In genomic region chr1:159460876-159461275, GRCm38 (mm10) we compare ENCODE assay signal across 25 mouse cellular contexts.
DNase-seq lines count a peak whose midpoint lies in the region; ATAC-seq and TF ChIP-seq lines count a peak whose summit lies in the region.
"Had no signal": no experiment of that assay in that cellular context is flagged by ENCODE, and none has a peak within 500 bp of the region (broad histone marks: within the 10 kb centered on the region; RNA-seq: fewer than 3 reads in every experiment).

No protein-coding gene starts in this region.

- no peak overlapping the region for H3K9ac ChIP-seq in ES-Bruce4 (ENCODE audit: low read depth, poor library complexity, severe bottlenecking)
- no peak overlapping the region for H3K9ac ChIP-seq in hindbrain, embryonic 13.5 days
- H3K9ac ChIP-seq: embryonic facial prominence, embryonic 13.5 days; embryonic facial prominence, embryonic 15.5 days; forebrain, embryonic 12.5 days had no signal

- 83% methylated on average over 4 of the region's 4 CpGs for WGBS in hindbrain, embryonic 13.5 days

- H3K27me3 ChIP-seq in ES-Bruce4 (ENCODE audit: control insufficient read depth, insufficient read depth, low read length, poor library complexity, severe bottlenecking), result no peaks in the 10 kb centered on the region
- H3K27me3 ChIP-seq in hindbrain, embryonic 13.5 days, result no peaks in the 10 kb centered on the region
- H3K27me3 ChIP-seq: embryonic facial prominence, embryonic 13.5 days; embryonic facial prominence, embryonic 15.5 days; forebrain, embryonic 12.5 days had no signal

- DNase-seq in 3134 (ENCODE audit: extremely low read depth, insufficient read length, low spot score) (peak; percentile 60), R1 (ENCODE audit: low read depth, low spot score) (peak; percentile 65), ZHBTc4 (ENCODE audit: low read depth, low spot score) (peak; percentile 2)
- DNase-seq in layer of hippocampus, adult 2 months (ENCODE audit: low spot score in 2 of 2), result no peak
- DNase-seq: adrenal gland, adult 2 months; adrenal gland, postnatal 10 days; adrenal gland, postnatal 25 days; cerebellum, adult 11 months; cerebellum, adult 18-20 months; cerebellum, adult 8-10 months; cerebellum, adult 9-11 months; cerebellum, postnatal 14 days; cerebellum, postnatal 36 days; embryo, embryonic 11 days had no signal

- no peaks in the 10 kb centered on the region for H3K9me3 ChIP-seq in ES-Bruce4 (replicated peaks; ENCODE audit: control insufficient read depth, insufficient read depth, low read length, poor library complexity, severe bottlenecking)
- H3K9me3 ChIP-seq in hindbrain, embryonic 13.5 days, result no peaks in the 10 kb centered on the region
- H3K9me3 ChIP-seq: embryonic facial prominence, embryonic 13.5 days; embryonic facial prominence, embryonic 15.5 days; forebrain, embryonic 10.5 days; forebrain, embryonic 12.5 days had no signal

- no peak for TF ChIP-seq POLR2A in ES-Bruce4 (IDR thresholded peaks at IDR 0.05; ENCODE audit: insufficient read depth, low read length)

- no peak for ATAC-seq in hindbrain, embryonic 13.5 days (ENCODE audit: low FRiP score)
- no peak for ATAC-seq in granulocyte monocyte progenitor cell, adult 5-6 weeks (replicated peaks; ENCODE audit: poor library complexity, severe bottlenecking)
- ATAC-seq: forebrain, embryonic 14.5 days; forebrain, embryonic 16.5 days; Patski had no signal

- H3K27ac ChIP-seq in ES-Bruce4 (ENCODE audit: insufficient read depth, low read length), result peak overlapping the region; percentile 79
- no peak overlapping the region for H3K27ac ChIP-seq in hindbrain, embryonic 13.5 days
- no peak overlapping the region for H3K27ac ChIP-seq in layer of hippocampus, adult 2 months
- H3K27ac ChIP-seq: embryonic facial prominence, embryonic 13.5 days; embryonic facial prominence, embryonic 15.5 days; forebrain, embryonic 10.5 days; forebrain, embryonic 12.5 days had no signal

- TF ChIP-seq CTCF in ES-Bruce4 (IDR thresholded peaks at IDR 0.05; ENCODE audit: low read depth, low read length), result no peak
- TF ChIP-seq CTCF in layer of hippocampus, adult 2 months (conservative IDR thresholded peaks at IDR 0.05), result no peak

- H3K36me3 ChIP-seq in ES-Bruce4 (ENCODE audit: control insufficient read depth, insufficient read depth, low read length, poor library complexity, severe bottlenecking), result no peaks in the 10 kb centered on the region
- no peaks in the 10 kb centered on the region for H3K36me3 ChIP-seq in hindbrain, embryonic 13.5 days
- H3K36me3 ChIP-seq: embryonic facial prominence, embryonic 13.5 days; embryonic facial prominence, embryonic 15.5 days; forebrain, embryonic 10.5 days; forebrain, embryonic 12.5 days had no signal

- peaks cover 2% of the 10 kb centered on the region for H3K4me1 ChIP-seq in ES-Bruce4 (ENCODE audit: control insufficient read depth, insufficient read depth, low read length)
- no peaks in the 10 kb centered on the region for H3K4me1 ChIP-seq in hindbrain, embryonic 13.5 days (replicated peaks)
- H3K4me1 ChIP-seq: embryonic facial prominence, embryonic 13.5 days; embryonic facial prominence, embryonic 15.5 days; forebrain, embryonic 10.5 days; forebrain, embryonic 12.5 days had no signal

- no peak overlapping the region for H3K4me2 ChIP-seq in hindbrain, embryonic 13.5 days
- H3K4me2 ChIP-seq: embryonic facial prominence, embryonic 13.5 days; embryonic facial prominence, embryonic 15.5 days; forebrain, embryonic 12.5 days had no signal

- TF ChIP-seq EP300 in ES-Bruce4 (IDR thresholded peaks at IDR 0.05; ENCODE audit: insufficient read depth, low read depth, low read length), result peak; percentile 57; the same call in 1 of the 2 replicates

- no peak overlapping the region for H3K4me3 ChIP-seq in ES-Bruce4 (ENCODE audit: low read depth, low read length)
- no peak overlapping the region for H3K4me3 ChIP-seq in hindbrain, embryonic 13.5 days
- H3K4me3 ChIP-seq in layer of hippocampus, adult 2 months, result no peak overlapping the region
- H3K4me3 ChIP-seq: embryonic facial prominence, embryonic 13.5 days; embryonic facial prominence, embryonic 15.5 days; erythroblast, embryonic 14.5 days; forebrain, embryonic 10.5 days; forebrain, embryonic 12.5 days had no signal

Comparison
In these comparisons a context has a peak if more than half of its experiments do, and no peak if none do; other contexts are left out.
1. DNase-seq: peak in 3134 (single experiment), R1 (single experiment) and ZHBTc4 (single experiment); none in layer of hippocampus, adult 2 months (0 of 2).